In the genomic region with DNA sequence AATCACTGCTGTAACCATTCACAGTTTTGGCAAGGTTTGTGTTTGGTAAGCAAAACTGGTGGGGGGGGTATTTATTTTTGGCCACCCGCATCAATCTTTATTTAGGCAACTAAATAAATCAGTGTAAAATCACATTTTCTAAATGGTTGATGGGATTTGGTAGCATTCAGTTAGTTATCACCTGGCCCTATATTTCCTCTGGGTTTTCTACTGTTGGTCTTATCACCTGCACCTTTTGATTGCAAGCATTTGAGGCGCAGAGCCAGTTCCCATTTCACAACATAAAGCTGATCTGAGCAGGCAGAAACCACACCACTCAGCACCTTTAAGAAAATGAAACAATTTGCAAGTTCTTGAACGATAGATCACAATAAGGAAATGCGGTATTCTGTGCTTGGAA, we compare ENCODE assay signal across 30 mouse cellular contexts.
"Had no signal": no experiment of that assay in that cellular context is flagged by ENCODE, and none has a peak within 500 bp of the region (broad histone marks: within the 10 kb centered on the region; RNA-seq: fewer than 3 reads in every experiment).

No protein-coding gene starts in this region.

- H3K27me3 ChIP-seq: heart, embryonic 12.5 days; heart, embryonic 13.5 days; heart, embryonic 15.5 days; hindbrain, embryonic 12.5 days; hindbrain, embryonic 13.5 days; hindbrain, embryonic 15.5 days; intestine, embryonic 15.5 days; kidney, embryonic 15.5 days had no signal

- H3K4me1 ChIP-seq: heart, embryonic 12.5 days; heart, embryonic 13.5 days; heart, embryonic 15.5 days; hindbrain, embryonic 10.5 days; hindbrain, embryonic 12.5 days; hindbrain, embryonic 13.5 days; hindbrain, embryonic 15.5 days; intestine, embryonic 15.5 days; kidney, embryonic 15.5 days had no signal

- H3K9ac ChIP-seq: heart, embryonic 12.5 days; heart, embryonic 13.5 days; heart, embryonic 15.5 days; hindbrain, embryonic 12.5 days; hindbrain, embryonic 13.5 days; hindbrain, embryonic 14.5 days; hindbrain, embryonic 15.5 days; intestine, embryonic 15.5 days; kidney, embryonic 15.5 days had no signal

- DNase-seq: heart, postnatal 10 days; heart, postnatal 14 days; heart, postnatal 36 days; heart, postnatal 4 days; kidney, adult 11 months; kidney, adult 18-20 months; kidney, adult 2 months; kidney, adult 8-10 months; kidney, adult 9 months; kidney, postnatal 10 days; kidney, postnatal 14 days; kidney, postnatal 25 days; kidney, postnatal 36 days; kidney, postnatal 4 days; layer of hippocampus, adult 9-11 months; layer of hippocampus, postnatal 36 days had no signal

- H3K36me3 ChIP-seq: heart, embryonic 12.5 days; heart, embryonic 13.5 days; heart, embryonic 15.5 days; hindbrain, embryonic 10.5 days; hindbrain, embryonic 12.5 days; hindbrain, embryonic 13.5 days; hindbrain, embryonic 15.5 days; intestine, embryonic 15.5 days; kidney, embryonic 15.5 days had no signal

- H3K4me3 ChIP-seq: heart, embryonic 12.5 days; heart, embryonic 13.5 days; heart, embryonic 15.5 days; hindbrain, embryonic 10.5 days; hindbrain, embryonic 12.5 days; hindbrain, embryonic 13.5 days; hindbrain, embryonic 15.5 days; intestine, embryonic 15.5 days; kidney, embryonic 15.5 days; layer of hippocampus, adult 2 months; left cerebral cortex, adult 2 months had no signal

- H3K27ac ChIP-seq: heart, embryonic 13.5 days; heart, embryonic 15.5 days; hindbrain, embryonic 10.5 days; hindbrain, embryonic 12.5 days; hindbrain, embryonic 13.5 days; hindbrain, embryonic 14.5 days; hindbrain, embryonic 15.5 days; hindbrain, postnatal 0 days; intestine, embryonic 15.5 days; kidney, embryonic 15.5 days; kidney, postnatal 0 days; layer of hippocampus, adult 2 months; left cerebral cortex, adult 2 months had no signal

- H3K9me3 ChIP-seq: heart, embryonic 12.5 days; heart, embryonic 13.5 days; heart, embryonic 15.5 days; hindbrain, embryonic 10.5 days; hindbrain, embryonic 12.5 days; hindbrain, embryonic 13.5 days; hindbrain, embryonic 15.5 days; intestine, embryonic 15.5 days; kidney, embryonic 15.5 days had no signal
